Mouse (Mus musculus): Measurements from ENCODE around the gene Itga11. TPM values are rescaled to one million over a fixed set of nuclear protein-coding genes. Genes with fewer than 3 reads are reported as not detected.

Gene Itga11
- polyA plus RNA-seq (2015; fragmentation: Nextera tagmentation; extraction: Ambion mirVana), result 3.4 and 5.4 TPM in 2 replicates

DNA sequence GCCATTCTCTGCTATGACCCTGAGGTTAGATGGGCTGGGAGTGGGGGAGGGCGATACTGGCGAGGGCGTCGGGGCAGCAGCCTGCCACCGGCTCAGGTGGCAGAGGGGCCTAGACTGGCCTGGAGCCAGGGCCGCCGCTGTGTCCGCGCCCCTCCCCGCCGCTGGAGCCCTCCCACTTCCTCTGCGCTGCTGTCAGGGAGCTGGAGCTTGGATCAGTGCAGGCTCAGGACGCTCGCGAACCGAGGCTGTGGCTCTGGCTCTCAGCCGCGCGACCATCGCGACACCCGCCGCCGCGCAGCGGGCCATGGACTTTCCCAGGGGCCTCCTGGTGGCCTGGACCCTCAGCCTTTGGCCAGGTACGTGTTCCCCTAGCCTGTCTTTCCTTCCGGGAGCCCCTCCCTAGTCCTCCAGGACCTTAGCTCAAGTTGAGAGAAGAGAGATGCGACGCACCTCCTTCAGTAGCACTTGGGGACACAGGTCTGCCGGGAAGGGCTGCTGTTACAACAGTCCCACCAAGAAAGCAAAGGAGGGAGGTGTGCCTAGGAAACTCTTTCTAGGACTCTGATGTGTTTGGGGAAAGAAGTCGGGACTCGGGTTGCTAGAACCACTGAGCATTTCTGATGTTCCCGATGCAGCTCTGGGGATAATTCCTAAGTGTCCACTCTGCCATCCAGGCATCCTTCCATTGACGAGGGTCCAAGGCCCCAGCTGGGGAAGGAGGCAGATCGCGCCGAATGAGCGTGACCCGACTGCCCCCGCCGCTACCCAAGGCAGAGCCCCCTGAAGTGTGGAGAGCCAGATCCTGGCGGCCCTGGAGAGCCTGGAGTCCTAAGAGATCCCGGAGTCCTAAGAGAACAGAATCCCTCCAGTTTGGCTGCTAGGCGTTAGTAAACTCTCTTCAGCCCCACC is at the start of gene Itga11:
Gene Itga11 (plus strand): TSS at position 186 of the 909 bp plus-strand sequence.
- Histone ChIP-seq H3K9ac (peak within 1 kb of the TSS; percentile 75), H3K4me1 (peaks cover 25% of the 10 kb centered on the region), H3K9me3 (no peaks in the 10 kb centered on the region), H3K4me3 (peak within 1 kb of the TSS; percentile 55), H3K27me3 (peaks cover 40% of the 10 kb centered on the region), H3K27ac (peak within 1 kb of the TSS; percentile 44), H3K36me3 (no peaks in the 10 kb centered on the region), H3K4me2 (peak within 1 kb of the TSS; percentile 94)
- no peak for ATAC-seq (ENCODE audit: insufficient number of reproducible peaks, insufficient read depth, low FRiP score, low TSS enrichment, low read depth)
- WGBS, result under 1% methylated on average over 45 of the region's 45 CpGs

DNA sequence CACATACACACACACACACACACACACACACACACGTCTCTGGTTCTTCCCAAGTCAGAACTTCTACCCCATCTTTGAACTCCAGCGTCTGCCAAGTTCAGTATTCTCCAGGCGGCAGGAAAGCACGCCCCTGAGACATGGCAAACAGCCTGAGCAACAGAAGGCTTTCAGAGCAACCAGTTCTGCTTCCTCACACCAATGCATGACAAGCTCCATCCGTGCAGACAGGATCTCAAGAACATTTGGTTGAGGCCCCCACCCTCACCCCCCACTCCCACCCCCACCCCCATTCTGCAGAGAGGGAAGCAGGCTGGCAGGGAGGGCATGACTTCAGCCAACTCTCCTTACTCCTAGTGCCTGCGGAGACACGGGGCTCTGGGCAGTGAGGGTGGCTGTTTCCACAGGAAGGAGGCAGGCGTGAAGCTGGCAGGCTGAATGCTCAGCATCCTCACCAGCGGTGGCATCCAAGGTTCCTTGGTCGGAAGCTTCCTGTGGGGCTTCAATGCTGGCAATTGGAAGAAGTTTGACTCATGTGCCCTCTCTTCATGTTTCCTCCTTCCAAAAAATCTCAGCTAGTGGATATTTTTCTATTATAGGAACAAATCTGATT is 46.9 kb upstream of the Itga11 start:
- no peaks in the 10 kb centered on the region for H3K36me3 ChIP-seq
- H3K9ac ChIP-seq, result no peak overlapping the region
- no peak overlapping the region for H3K4me2 ChIP-seq
- no peak overlapping the region for H3K4me3 ChIP-seq
- WGBS, result 74% methylated on average over 10 of the region's 10 CpGs
- ATAC-seq (ENCODE audit: insufficient number of reproducible peaks, insufficient read depth, low FRiP score, low TSS enrichment, low read depth), result no peak
- H3K27ac ChIP-seq, result no peak overlapping the region
- H3K9me3 ChIP-seq, result no peaks in the 10 kb centered on the region
- no peaks in the 10 kb centered on the region for H3K27me3 ChIP-seq
- peaks cover 6% of the 10 kb centered on the region; the same call in 1 of the 2 replicates for H3K4me1 ChIP-seq

DNA sequence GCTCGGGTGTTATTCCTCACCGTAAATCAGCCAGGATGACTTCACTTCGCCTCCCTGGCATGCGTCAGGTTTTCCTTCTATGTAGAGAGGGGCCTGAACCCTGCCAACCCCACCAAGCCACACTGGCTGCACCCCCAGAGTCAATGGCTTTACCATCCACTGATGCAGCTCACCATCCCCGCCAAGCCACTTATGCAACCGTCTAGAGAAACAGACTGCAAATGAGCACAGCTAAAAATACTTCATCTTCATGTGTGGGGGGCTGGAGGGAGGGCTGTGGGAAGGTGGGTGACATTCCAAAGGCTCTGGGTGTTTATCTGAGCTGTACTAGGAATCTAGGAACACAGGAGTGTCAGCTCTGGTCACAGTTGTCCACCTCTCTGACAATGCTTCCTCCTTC is 45.2 kb upstream of the Itga11 start:
- H3K36me3 ChIP-seq, result no peaks in the 10 kb centered on the region
- no peak overlapping the region for H3K4me3 ChIP-seq
- no peak for ATAC-seq (ENCODE audit: insufficient number of reproducible peaks, insufficient read depth, low FRiP score, low TSS enrichment, low read depth)
- no peak overlapping the region for H3K4me2 ChIP-seq
- H3K9me3 ChIP-seq, result no peaks in the 10 kb centered on the region
- 0 out of 2 replicates have a peak, but pooled peaks cover 2% of the 10 kb centered on the region for H3K4me1 ChIP-seq
- no peaks in the 10 kb centered on the region for H3K27me3 ChIP-seq
- WGBS, result 79% methylated on average over 6 of the region's 6 CpGs
- no peak overlapping the region for H3K9ac ChIP-seq
- H3K27ac ChIP-seq, result no peak overlapping the region

DNA sequence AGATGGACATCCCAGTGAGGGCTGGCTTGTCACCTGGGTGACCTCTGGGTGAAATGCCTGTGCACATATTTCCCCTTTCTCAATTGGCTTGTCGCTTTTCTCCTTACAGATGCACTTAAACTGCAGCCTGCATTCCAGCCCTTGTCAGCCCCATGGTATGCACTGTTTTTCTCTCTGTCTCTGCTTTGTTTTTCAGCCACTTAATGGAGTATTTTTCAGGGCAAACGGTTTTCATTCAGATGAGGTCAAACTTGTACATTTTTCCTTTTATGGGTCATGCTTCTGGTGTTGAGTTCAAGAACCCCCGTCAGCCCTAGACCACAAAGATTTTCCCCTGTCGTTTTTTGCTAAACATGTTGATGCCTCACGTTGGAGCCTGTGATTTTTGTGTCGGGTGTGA is 39.6 kb upstream of the Itga11 start:
- H3K9me3 ChIP-seq, result no peaks in the 10 kb centered on the region
- H3K4me1 ChIP-seq, result peaks cover 10% of the 10 kb centered on the region; the same call in 1 of the 2 replicates
- no peak for ATAC-seq (ENCODE audit: insufficient number of reproducible peaks, insufficient read depth, low FRiP score, low TSS enrichment, low read depth)
- no peak overlapping the region for H3K9ac ChIP-seq
- H3K4me2 ChIP-seq, result no peak overlapping the region
- H3K27me3 ChIP-seq, result no peaks in the 10 kb centered on the region
- WGBS, result 43% methylated on average over 6 of the region's 6 CpGs
- H3K27ac ChIP-seq, result no peak overlapping the region
- H3K4me3 ChIP-seq, result no peak overlapping the region
- no peaks in the 10 kb centered on the region for H3K36me3 ChIP-seq

DNA sequence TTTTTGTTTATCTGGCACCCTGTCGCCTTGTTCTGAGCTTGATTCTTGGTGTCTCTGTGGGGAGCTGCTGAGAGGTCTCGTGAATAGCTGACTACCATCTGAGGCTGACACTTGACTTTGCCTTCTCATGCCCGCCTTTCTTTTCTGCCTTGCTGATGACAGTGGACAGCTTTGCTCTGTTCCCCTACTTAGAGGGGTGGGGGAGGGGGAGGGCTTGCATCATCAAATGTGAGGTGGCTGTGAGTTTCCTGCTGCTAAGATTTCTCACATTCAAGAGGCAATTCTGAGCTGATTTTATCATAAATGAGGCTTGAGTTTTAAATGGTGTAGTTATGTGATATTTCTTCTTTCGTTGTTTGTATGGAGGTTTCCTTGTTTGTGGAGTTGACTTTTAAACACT is 37.9 kb upstream of the Itga11 start:
- ATAC-seq (ENCODE audit: insufficient number of reproducible peaks, insufficient read depth, low FRiP score, low TSS enrichment, low read depth), result no peak
- Histone ChIP-seq H3K27ac (no peak overlapping the region; the same call in 1 of the 2 replicates), H3K4me1 (peaks cover 19% of the 10 kb centered on the region), H3K9ac (no peak overlapping the region), H3K9me3 (no peaks in the 10 kb centered on the region), H3K4me3 (no peak overlapping the region), H3K27me3 (no peaks in the 10 kb centered on the region), H3K4me2 (no peak overlapping the region), H3K36me3 (no peaks in the 10 kb centered on the region)
- WGBS, result 65% methylated on average over 4 of the region's 4 CpGs

DNA sequence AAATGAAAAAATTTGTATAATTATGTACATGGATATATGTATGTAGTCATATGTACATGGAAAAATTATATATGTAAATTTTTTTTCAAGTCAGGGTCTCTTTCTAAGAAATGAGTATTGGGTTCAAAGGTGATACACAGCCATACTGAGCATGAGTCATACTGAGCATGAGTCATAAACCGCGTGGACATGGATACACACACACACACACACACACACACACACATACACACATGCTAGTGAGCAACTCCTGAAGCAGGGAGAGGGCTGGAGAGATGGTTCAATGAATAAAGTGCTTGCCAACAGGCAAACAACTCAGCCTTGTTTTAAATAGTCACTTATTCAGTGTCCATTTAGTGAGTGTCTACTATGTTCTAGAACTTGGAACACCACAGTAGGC is 37.4 kb upstream of the Itga11 start:
- Histone ChIP-seq H3K4me1 (peaks cover 24% of the 10 kb centered on the region), H3K36me3 (no peaks in the 10 kb centered on the region), H3K27ac (no peak overlapping the region), H3K27me3 (no peaks in the 10 kb centered on the region), H3K4me2 (no peak overlapping the region), H3K9me3 (no peaks in the 10 kb centered on the region), H3K4me3 (no peak overlapping the region), H3K9ac (no peak overlapping the region)
- no peak for ATAC-seq (ENCODE audit: insufficient number of reproducible peaks, insufficient read depth, low FRiP score, low TSS enrichment, low read depth)
- WGBS, result 95% methylated on average over 2 of the region's 2 CpGs

DNA sequence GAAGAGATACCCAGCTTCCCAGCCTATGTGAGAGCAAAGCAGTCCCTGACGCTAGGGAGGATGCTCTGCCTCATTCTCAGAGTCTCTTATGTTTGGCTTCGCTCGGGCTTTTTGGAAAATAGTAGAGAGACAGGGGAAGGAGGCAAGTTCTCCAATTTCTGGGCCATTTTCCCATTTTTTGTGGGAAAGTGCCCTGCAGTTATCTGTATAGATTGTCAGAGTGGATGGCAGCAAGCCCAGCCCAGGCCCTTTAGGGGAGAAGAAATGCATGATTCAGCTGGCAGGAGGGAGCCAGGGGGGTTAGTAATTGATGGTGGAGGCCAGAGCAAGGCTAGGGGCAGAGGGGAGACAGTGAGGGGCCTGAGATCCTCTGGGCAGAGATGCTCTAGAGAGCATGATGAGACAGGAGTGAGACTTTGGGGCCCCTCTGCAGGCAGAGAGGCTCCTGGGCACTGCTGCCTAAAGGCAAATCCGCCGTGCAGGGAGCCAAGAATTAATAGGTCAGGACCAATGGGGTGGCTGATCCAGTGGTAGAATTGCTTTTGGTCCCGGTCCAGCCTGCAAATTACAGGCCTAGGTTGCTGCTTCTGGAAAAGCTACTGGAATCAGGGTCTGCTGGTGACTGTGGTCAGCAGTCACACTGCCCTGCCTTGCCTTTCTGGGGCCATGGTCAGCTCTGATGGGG is 31.8 kb upstream of the Itga11 start:
- no peaks in the 10 kb centered on the region for H3K36me3 ChIP-seq
- no peak overlapping the region for H3K9ac ChIP-seq
- no peak for ATAC-seq (ENCODE audit: insufficient number of reproducible peaks, insufficient read depth, low FRiP score, low TSS enrichment, low read depth)
- H3K9me3 ChIP-seq, result no peaks in the 10 kb centered on the region
- H3K27me3 ChIP-seq, result no peaks in the 10 kb centered on the region
- no peak overlapping the region for H3K4me3 ChIP-seq
- peak overlapping the region; percentile 83 for H3K27ac ChIP-seq
- 39% methylated on average over 6 of the region's 6 CpGs for WGBS
- H3K4me2 ChIP-seq, result no peak overlapping the region
- peaks cover 62% of the 10 kb centered on the region for H3K4me1 ChIP-seq

DNA sequence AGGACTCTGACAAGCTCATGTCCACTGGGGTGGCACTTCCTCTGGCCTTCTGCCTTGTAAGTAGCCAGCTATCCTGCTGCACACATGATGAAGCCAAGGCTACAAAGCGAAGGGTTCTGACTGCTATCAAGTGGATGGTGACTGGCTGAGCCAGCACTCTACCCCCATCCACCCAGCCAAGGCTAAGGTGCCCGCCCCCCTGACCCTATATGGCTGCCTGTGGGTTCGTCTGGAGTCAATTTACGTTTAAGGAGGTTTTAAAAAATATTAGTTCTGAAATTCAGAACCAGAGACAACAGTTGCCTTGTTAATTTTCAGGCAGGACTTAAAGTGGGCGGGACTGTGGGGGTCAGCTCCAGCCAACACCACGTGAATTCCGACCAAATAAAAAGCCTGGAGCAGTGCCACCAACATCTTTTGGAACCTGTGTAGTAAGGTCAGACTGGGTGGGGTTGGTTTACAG is 30.9 kb upstream of the Itga11 start:
- Histone ChIP-seq H3K9ac (no peak overlapping the region), H3K36me3 (no peaks in the 10 kb centered on the region), H3K4me1 (peaks cover 56% of the 10 kb centered on the region), H3K27ac (peak overlapping the region; percentile 83), H3K4me3 (no peak overlapping the region), H3K9me3 (no peaks in the 10 kb centered on the region), H3K27me3 (no peaks in the 10 kb centered on the region), H3K4me2 (no peak overlapping the region; the same call in 1 of the 2 replicates)
- 31% methylated on average over 7 of the region's 7 CpGs for WGBS
- no peak for ATAC-seq (ENCODE audit: insufficient number of reproducible peaks, insufficient read depth, low FRiP score, low TSS enrichment, low read depth)

DNA sequence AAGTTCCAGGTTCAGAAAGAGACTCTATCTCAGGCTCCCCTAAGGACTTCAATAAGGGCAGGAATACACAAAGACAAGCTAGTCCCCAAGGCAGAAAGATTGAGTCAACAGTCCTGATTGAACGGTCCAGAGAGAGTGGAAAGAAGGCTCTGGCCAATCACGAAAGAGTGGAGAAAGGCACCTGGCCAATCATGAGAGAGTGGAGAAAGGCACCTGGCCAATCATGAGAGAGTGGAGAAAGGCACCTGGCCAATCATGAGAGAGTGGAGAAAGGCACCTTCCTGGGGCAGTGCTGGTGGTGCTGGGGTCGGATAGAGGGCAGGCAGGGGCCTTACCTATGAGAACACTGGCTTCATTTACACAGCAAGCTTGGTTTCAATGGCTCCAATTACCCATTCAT is 28.2 kb upstream of the Itga11 start:
- H3K4me2 ChIP-seq, result no peak overlapping the region
- H3K36me3 ChIP-seq, result no peaks in the 10 kb centered on the region
- no peak overlapping the region for H3K9ac ChIP-seq
- 71% methylated on average over 3 of the region's 3 CpGs for WGBS
- no peak overlapping the region for H3K4me3 ChIP-seq
- H3K9me3 ChIP-seq, result no peaks in the 10 kb centered on the region
- H3K27me3 ChIP-seq, result no peaks in the 10 kb centered on the region
- peaks cover 49% of the 10 kb centered on the region for H3K4me1 ChIP-seq
- H3K27ac ChIP-seq, result 0 out of 2 replicates have a peak overlapping the region, but pooled peaks have one; percentile 17
- no peak for ATAC-seq (ENCODE audit: insufficient number of reproducible peaks, insufficient read depth, low FRiP score, low TSS enrichment, low read depth)

DNA sequence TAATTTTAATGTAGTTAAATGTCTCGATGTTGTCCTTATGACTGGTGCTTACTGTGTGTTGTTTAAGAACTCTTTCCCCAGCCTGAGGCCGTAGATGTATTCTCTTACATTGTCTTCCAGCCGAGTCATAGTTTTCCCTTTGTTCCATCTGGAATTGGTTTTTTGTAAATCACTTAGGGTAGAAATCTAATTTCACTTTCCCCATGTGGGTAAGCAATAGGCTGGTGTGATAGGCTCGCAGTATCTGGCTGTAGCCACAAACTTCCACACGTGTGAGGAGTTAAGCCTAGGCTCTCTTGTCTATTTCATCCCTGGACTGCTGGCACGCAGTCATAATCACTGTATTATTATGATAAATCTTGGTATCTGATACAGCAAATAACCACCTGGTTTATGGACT is 26.9 kb upstream of the Itga11 start:
- no peaks in the 10 kb centered on the region for H3K36me3 ChIP-seq
- no peak overlapping the region for H3K4me3 ChIP-seq
- H3K4me1 ChIP-seq, result peaks cover 42% of the 10 kb centered on the region
- no peak overlapping the region for H3K4me2 ChIP-seq
- H3K9me3 ChIP-seq, result no peaks in the 10 kb centered on the region
- whole genome bisulfite sequencing, result 32% methylated on average over 6 of the region's 6 CpGs
- ATAC-seq (ENCODE audit: insufficient number of reproducible peaks, insufficient read depth, low FRiP score, low TSS enrichment, low read depth), result no peak
- H3K27me3 ChIP-seq, result no peaks in the 10 kb centered on the region
- H3K27ac ChIP-seq, result peak overlapping the region; percentile 44
- H3K9ac ChIP-seq, result no peak overlapping the region

DNA sequence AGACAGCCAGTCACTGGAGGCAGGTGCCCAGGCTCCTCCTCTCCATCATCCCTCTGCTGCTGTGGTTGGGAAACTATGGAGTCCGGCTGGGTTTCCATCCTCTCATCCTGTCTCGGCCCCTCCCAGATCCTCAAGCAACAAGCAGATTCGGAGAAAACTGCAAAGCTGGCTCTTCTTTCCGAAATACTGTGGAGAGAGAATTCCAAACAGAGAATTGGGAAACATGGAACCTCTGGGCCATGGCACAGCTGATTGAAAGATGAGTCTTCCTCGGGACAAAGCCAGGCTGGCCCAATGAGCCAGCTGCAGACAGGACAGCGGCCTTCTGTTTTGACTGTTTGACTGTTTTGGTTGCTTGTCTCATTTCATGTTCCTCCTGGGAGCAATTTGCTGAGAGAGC is 23.3 kb upstream of the Itga11 start:
- Histone ChIP-seq H3K36me3 (no peaks in the 10 kb centered on the region), H3K4me1 (peaks cover 15% of the 10 kb centered on the region), H3K9me3 (no peaks in the 10 kb centered on the region), H3K27ac (no peak overlapping the region), H3K27me3 (no peaks in the 10 kb centered on the region), H3K4me2 (no peak overlapping the region), H3K9ac (no peak overlapping the region), H3K4me3 (no peak overlapping the region)
- WGBS, result 38% methylated on average over 6 of the region's 6 CpGs
- no peak for ATAC-seq (ENCODE audit: insufficient number of reproducible peaks, insufficient read depth, low FRiP score, low TSS enrichment, low read depth)
